Mouse (Mus musculus) CH12.LX (cell line): Measurements from ENCODE around the gene Myt1l. TPM values are rescaled to one million over a fixed set of nuclear protein-coding genes. Genes with fewer than 3 reads are reported as not detected.

Experiments used
- DNase-seq: peaks from one replicate; pipeline ENCODE4 v3.0.0-alpha.2; 2013; ENCODE audit errors: extremely low read depth
- H3K27ac ChIP-seq: 2 replicates; pipeline ENCODE4 v1.5.1; 2012; ENCODE audit warnings: low read depth, mild to moderate bottlenecking, control low read depth, moderate library complexity; ENCODE audit not compliant: insufficient read depth
- H3K27me3 ChIP-seq: replicated peaks from 2 replicates; pipeline ENCODE3; 2012; ENCODE audit warnings: inconsistent platforms
- H3K36me3 ChIP-seq, 2 experiments: replicated peaks in 1 of 2; 2 replicates each; pipeline versions ENCODE3 to v1.6.1; 2012; ENCODE audit warnings: inconsistent platforms in 1 of 2, low read length in 1 of 2, mild to moderate bottlenecking in 1 of 2, mixed read lengths in 1 of 2, moderate library complexity in 1 of 2; ENCODE audit not compliant: control insufficient read depth in 1 of 2, insufficient read depth in 1 of 2
- H3K4me1 ChIP-seq, 2 experiments: 2 replicates each; pipeline ENCODE4 v1.6.1; 2012; ENCODE audit warnings: inconsistent platforms in 1 of 2, moderate library complexity in 1 of 2; ENCODE audit not compliant: insufficient read depth in 2 of 2, control insufficient read depth in 1 of 2
- H3K4me2 ChIP-seq: 2 replicates; pipeline ENCODE4 v1.6.1; 2012; ENCODE audit warnings: low read depth, mild to moderate bottlenecking, control low read depth; ENCODE audit not compliant: poor library complexity, insufficient read depth, severe bottlenecking
- H3K4me3 ChIP-seq, 3 experiments: fragments of 150-350 bp in 1 of 3; sonication (generic) in 1 of 3; replicated peaks in 1 of 3; 2 replicates each; pipeline versions ENCODE3 to v1.5.1; 2011 to 2012; ENCODE audit warnings: low read depth in 2 of 3, low read length in 2 of 3, mild to moderate bottlenecking in 2 of 3, moderate library complexity in 2 of 3, control low read depth in 1 of 3, improper control_type of control experiment in 1 of 3, inconsistent platforms in 1 of 3, mixed read lengths in 1 of 3; ENCODE audit not compliant: poor library complexity in 1 of 3
- H3K79me2 ChIP-seq: replicated peaks from 2 replicates; pipeline ENCODE4 v1.6.1; 2012; ENCODE audit warnings: mild to moderate bottlenecking, moderate library complexity; ENCODE audit not compliant: control insufficient read depth, poor library complexity, insufficient read depth, severe bottlenecking; ENCODE audit errors: extremely low read depth
- H3K9ac ChIP-seq: 2 replicates; pipeline ENCODE4 v1.6.1; 2012; ENCODE audit warnings: low read depth, mild to moderate bottlenecking, control low read depth, moderate library complexity; ENCODE audit not compliant: insufficient read depth
- H3K9me3 ChIP-seq: replicated peaks from 2 replicates; pipeline ENCODE3; 2012; ENCODE audit warnings: low read length, inconsistent platforms, mixed read lengths
- BHLHE40 ChIP-seq: IDR thresholded peaks from 2 replicates; pipeline ENCODE4 v1.6.1; 2011; ENCODE audit warnings: mild to moderate bottlenecking, low read depth, low read length, improper control_type of control experiment
- CTCF ChIP-seq, 2 experiments: IDR thresholded peaks in 1 of 2; conservative IDR thresholded peaks in 1 of 2; 2 replicates each; pipeline ENCODE4 v1.5.1; 2011 to 2012; ENCODE audit warnings: low read depth in 2 of 2, low read length in 2 of 2, improper control_type of control experiment in 1 of 2, inconsistent platforms in 1 of 2, mild to moderate bottlenecking in 1 of 2, moderate library complexity in 1 of 2
- ELF1 ChIP-seq: IDR thresholded peaks from 2 replicates; pipeline ENCODE4 v1.6.1; 2014; ENCODE audit warnings: low read depth, mild to moderate bottlenecking, inconsistent platforms, low read length, improper control_type of control experiment
- EP300 ChIP-seq: IDR thresholded peaks from 2 replicates; pipeline ENCODE4 v1.6.1; 2011; ENCODE audit warnings: low read length, improper control_type of control experiment
- ETS1 ChIP-seq: conservative IDR thresholded peaks from 2 replicates; pipeline ENCODE4 v1.6.1; 2012; ENCODE audit warnings: low read depth, mild to moderate bottlenecking, inconsistent platforms, low read length, improper control_type of control experiment, moderate library complexity
- JUN ChIP-seq: IDR thresholded peaks from 2 replicates; pipeline ENCODE4 v1.6.1; 2011; ENCODE audit warnings: low read depth, mild to moderate bottlenecking, low read length, improper control_type of control experiment, moderate library complexity; ENCODE audit not compliant: insufficient read depth
- MAX ChIP-seq: IDR thresholded peaks from 2 replicates; pipeline ENCODE4 v1.6.1; 2011; ENCODE audit warnings: low read length, improper control_type of control experiment
- MEF2A ChIP-seq: IDR thresholded peaks from 2 replicates; pipeline ENCODE4 v1.6.1; 2014; ENCODE audit warnings: low read depth, mild to moderate bottlenecking, inconsistent platforms, low read length, improper control_type of control experiment, borderline replicate concordance
- PAX5 ChIP-seq: IDR thresholded peaks from 2 replicates; pipeline ENCODE4 v1.6.1; 2012; ENCODE audit warnings: low read length, inconsistent platforms, mixed read lengths
- SIN3A ChIP-seq: IDR thresholded peaks from 2 replicates; pipeline ENCODE4 v1.6.1; 2012; ENCODE audit warnings: low read length, improper control_type of control experiment, inconsistent platforms
- SMC3 ChIP-seq: IDR thresholded peaks from 2 replicates; pipeline ENCODE4 v1.6.1; 2011; ENCODE audit warnings: low read depth, low read length, improper control_type of control experiment
- TCF12 ChIP-seq: IDR thresholded peaks from 2 replicates; pipeline ENCODE4 v1.6.1; 2014; ENCODE audit warnings: low read depth, mild to moderate bottlenecking, inconsistent platforms, low read length, improper control_type of control experiment
- ZC3H11A ChIP-seq: IDR thresholded peaks from 2 replicates; pipeline ENCODE4 v1.6.1; 2012; ENCODE audit warnings: low read depth, mild to moderate bottlenecking, inconsistent platforms, low read length, improper control_type of control experiment
- dilution Hi-C: fragments of 300-500 bp; cut with MboI; formaldehyde crosslinking; loops from 2 replicates; pipeline ENCODE4 v1.14.3; 2020; ENCODE audit warnings: low sequenced_read_pairs; ENCODE audit not compliant: extremely low pct_unique_long_range_greater_than_20kb, extremely low pct_ligation_motif_present
- in situ Hi-C: fragments of 300-500 bp; cut with MboI; formaldehyde crosslinking; loops from 3 replicates; pipeline ENCODE4 v1.14.3; 2019; ENCODE audit warnings: low sequenced_read_pairs, low pct_ligation_motif_present, low pct_unique_long_range_greater_than_20kb, mixed read lengths
- polyA plus RNA-seq: library from polyadenylated mRNA; unstranded; fragments of >175 nt; gene quantifications from 2 replicates; pipeline ENCODE4 v1.2.1, GENCODE M21; 2012; ENCODE audit warnings: low read depth; ENCODE audit not compliant: insufficient read length
- total RNA-seq, 2 experiments: library from RNA; depleted of rRNA; stranded (reverse); fragments of 300-350 nt in 1 of 2; fragments of >200 nt in 1 of 2; gene quantifications; 2 replicates each; pipeline ENCODE4 v1.2.3; 2012 to 2014

The Myt1l gene
- total and polyA plus RNA-seq, 3 experiments, result 0.31 to 1.1 TPM; not detected in 1

DNA sequence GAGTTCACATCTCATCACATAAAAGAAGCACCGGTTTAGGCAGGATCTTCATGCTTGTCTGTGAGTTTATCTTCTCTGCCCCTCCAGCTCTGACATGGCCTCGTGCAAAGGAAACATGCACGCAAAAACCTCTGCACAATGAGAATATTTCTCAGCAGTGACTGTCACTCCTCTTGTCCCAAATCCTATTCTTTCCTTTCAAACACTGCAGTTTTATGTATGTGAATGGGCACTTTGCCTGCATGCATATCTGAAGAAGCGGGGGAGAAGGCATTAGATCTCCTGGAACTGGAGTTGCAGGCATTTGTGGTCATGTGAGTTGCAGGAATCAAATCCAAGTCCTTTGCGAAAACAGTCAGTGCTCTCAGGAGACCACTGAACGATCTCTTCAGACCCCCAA is 73.0 kb downstream of the Myt1l start:
- H3K27ac ChIP-seq, result no peak overlapping the region
- H3K27me3 ChIP-seq, result no peaks in the 10 kb centered on the region
- H3K9me3 ChIP-seq, result peaks cover 3% of the 10 kb centered on the region
- H3K4me3 ChIP-seq, result no peak overlapping the region
- no peak for DNase-seq
- H3K4me2 ChIP-seq, result no peak overlapping the region
- H3K4me1 ChIP-seq, result no peaks in the 10 kb centered on the region
- H3K9ac ChIP-seq, result no peak overlapping the region
- H3K36me3 ChIP-seq, result no peaks in the 10 kb centered on the region
- in situ Hi-C loops, result no loop called here
- no peaks in the 10 kb centered on the region for H3K79me2 ChIP-seq
- dilution Hi-C loops, result no loop called here
- no peak for TF ChIP-seq PAX5
- TF ChIP-seq EP300, result no peak
- TF ChIP-seq JUN, result no peak
- no peak for TF ChIP-seq SMC3
- no peak for TF ChIP-seq MAX
- no peak for TF ChIP-seq ZC3H11A

GRCm38 (mm10) chr12:29604659-29605058 is 76.5 kb downstream of the Myt1l start:
- no peaks in the 10 kb centered on the region for H3K27me3 ChIP-seq
- no peak for TF ChIP-seq ELF1
- no peak for TF ChIP-seq ETS1
- no peak for TF ChIP-seq TCF12
- TF ChIP-seq SIN3A, result no peak
- no peak for TF ChIP-seq PAX5
- no peak for TF ChIP-seq SMC3
- dilution Hi-C loops, result no loop called here
- H3K4me1 ChIP-seq, result no peaks in the 10 kb centered on the region
- no peaks in the 10 kb centered on the region for H3K36me3 ChIP-seq
- no peak overlapping the region for H3K27ac ChIP-seq
- peaks cover 3% of the 10 kb centered on the region for H3K9me3 ChIP-seq
- no peak for DNase-seq
- no peak overlapping the region for H3K9ac ChIP-seq
- H3K4me3 ChIP-seq, result no peak overlapping the region
- H3K79me2 ChIP-seq, result no peaks in the 10 kb centered on the region
- no peak overlapping the region for H3K4me2 ChIP-seq
- in situ Hi-C loops, result no loop called here

GRCm38 (mm10) chr12:29605124-29605523 is 76.9 kb downstream of the Myt1l start:
- Histone ChIP-seq H3K36me3 (no peaks in the 10 kb centered on the region), H3K4me2 (no peak overlapping the region), H3K4me3 (no peak overlapping the region), H3K79me2 (no peaks in the 10 kb centered on the region), H3K9me3 (peaks cover 1% of the 10 kb centered on the region), H3K4me1 (no peaks in the 10 kb centered on the region), H3K27ac (no peak overlapping the region), H3K9ac (no peak overlapping the region), H3K27me3 (no peaks in the 10 kb centered on the region)
- dilution Hi-C loops, result no loop called here
- no peak for DNase-seq
- TF ChIP-seq BHLHE40 (no peak), MEF2A (no peak), CTCF (conservative IDR thresholded peaks at IDR 0.05 in 1 of 2, IDR thresholded peaks at IDR 0.05 in 1 of 2; ENCODE audit: low read depth in 2 of 2, low read length in 2 of 2) (no peak)
- in situ Hi-C loops, result no loop called here
